Mouse (Mus musculus) cerebellum, postnatal 4 days (tissue): ENCODE measurements around the gene Cfap57.
"Not testable (repeated sequence)": the region's sequence is repeated elsewhere in the genome, so short reads cannot be mapped to it uniquely, and the experiment has no call there.

Source experiments
- DNase-seq, 2 experiments: peaks; one replicate each; pipeline ENCODE4 v3.0.0; 2022; ENCODE audit warnings: low spot score in 2 of 2, mixed read lengths in 1 of 2

Gene Cfap57

GRCm38 (mm10) chr4:118518208-118518607 is 102.4 kb downstream of the Cfap57 start:
- no peak for DNase-seq

- no peak for DNase-seq
These were observed 103.0 kb downstream of the Cfap57 start for GRCm38 (mm10) chr4:118517497-118518146.

GRCm38 (mm10) chr4:118516699-118517496 is 103.7 kb downstream of the Cfap57 start:
- no peak for DNase-seq

GRCm38 (mm10) chr4:118509050-118509449 is 111.5 kb downstream of the Cfap57 start:
- no peak for DNase-seq

- DNase-seq: not testable (repeated sequence)
These were observed 113.4 kb downstream of the Cfap57 start for GRCm38 (mm10) chr4:118507171-118507570.

GRCm38 (mm10) chr4:118505551-118505950 is 115.0 kb downstream of the Cfap57 start:
- no peak for DNase-seq
